Mouse (Mus musculus) erythroblast, embryonic 14.5 days (primary cell): ENCODE measurements around the gene Gbf1. TPM values are rescaled to one million over a fixed set of nuclear protein-coding genes. Genes with fewer than 3 reads are reported as not detected.

Experiments used
- H3K27me3 ChIP-seq: 2 replicates; pipeline ENCODE4 v1.6.1; 2012; ENCODE audit warnings: inconsistent platforms; ENCODE audit not compliant: control insufficient read depth
- H3K36me3 ChIP-seq: 2 replicates; pipeline ENCODE4 v1.6.1; 2012; ENCODE audit warnings: mild to moderate bottlenecking, inconsistent platforms; ENCODE audit not compliant: control insufficient read depth
- H3K4me1 ChIP-seq: 2 replicates; pipeline ENCODE4 v1.6.1; 2012; ENCODE audit warnings: inconsistent platforms; ENCODE audit not compliant: control insufficient read depth
- H3K4me3 ChIP-seq: replicated peaks from 2 replicates; pipeline ENCODE3; 2012; ENCODE audit warnings: moderate library complexity, mild to moderate bottlenecking, inconsistent platforms
- H3K9me3 ChIP-seq: 2 replicates; pipeline ENCODE4 v1.6.1; 2012; ENCODE audit warnings: low read length, inconsistent platforms, mixed read lengths; ENCODE audit not compliant: control insufficient read depth
- GATA1 ChIP-seq: IDR thresholded peaks from 2 replicates; pipeline ENCODE4 v1.6.1; 2012; ENCODE audit warnings: low read length, inconsistent platforms, mixed read lengths
- TAL1 ChIP-seq: IDR thresholded peaks from 3 replicates; pipeline ENCODE4 v1.6.1; 2012; ENCODE audit warnings: low read length, inconsistent platforms, mixed read lengths
- polyA plus RNA-seq: library from polyadenylated mRNA; stranded (reverse); fragments of >175 nt; gene quantifications from 2 replicates; pipeline ENCODE4 v1.2.3, GENCODE M21; 2012

Gbf1 gene
- polyA plus RNA-seq, 1 experiment = 31.8 TPM

DNA sequence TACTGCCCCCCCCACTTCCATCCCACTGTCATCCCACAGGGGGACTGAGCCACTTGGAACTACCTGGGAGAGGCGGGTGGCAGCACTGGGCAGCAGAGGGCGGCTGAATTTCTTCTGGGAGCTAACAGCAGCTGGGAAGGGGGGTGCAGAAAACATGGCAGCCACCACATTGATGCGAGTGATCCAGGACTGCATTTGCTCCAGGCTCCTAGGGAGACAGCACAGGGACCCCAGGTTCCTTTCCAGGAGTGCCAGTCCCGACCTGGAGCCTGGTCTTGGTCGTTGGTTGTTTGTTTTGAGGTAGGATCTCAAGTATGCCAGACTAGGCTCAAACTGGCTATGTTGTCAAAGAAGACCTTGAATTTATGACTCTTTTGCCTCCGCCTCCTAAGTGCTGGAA, 161.3 kb downstream of the Gbf1 start:
- Histone ChIP-seq H3K27me3 (peaks cover 35% of the 10 kb centered on the region), H3K36me3 (peaks cover 52% of the 10 kb centered on the region), H3K9me3 (peaks cover 9% of the 10 kb centered on the region), H3K4me1 (peaks cover 97% of the 10 kb centered on the region), H3K4me3 (peak overlapping the region; percentile 64)
- no peak for TF ChIP-seq GATA1
- TF ChIP-seq TAL1 = no peak

DNA sequence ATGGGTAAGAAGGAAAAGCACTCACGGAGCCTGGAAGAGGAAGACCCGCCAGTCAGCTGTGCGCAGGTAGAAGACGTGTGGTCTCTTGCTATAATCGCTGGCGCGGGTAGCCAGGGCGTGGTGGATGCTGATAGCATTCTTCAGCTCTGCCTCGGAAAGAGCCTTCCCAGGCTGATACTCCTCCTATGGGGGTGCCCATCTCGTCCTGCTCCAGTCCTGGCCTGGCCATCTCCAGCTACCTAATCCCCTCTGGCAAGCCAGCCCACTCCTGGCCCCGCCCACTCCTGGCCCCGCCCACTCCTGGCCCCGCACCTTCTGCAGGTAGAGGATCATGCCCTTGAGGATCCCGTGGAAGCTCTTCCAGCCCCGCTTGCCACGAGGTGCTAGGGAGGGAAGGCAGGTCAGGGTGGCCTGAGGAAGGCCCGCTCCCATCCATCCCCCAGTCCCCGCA, 161.9 kb downstream of the Gbf1 start:
- peaks cover 47% of the 10 kb centered on the region for H3K36me3 ChIP-seq
- H3K4me3 ChIP-seq = peak overlapping the region; percentile 64
- peaks cover 97% of the 10 kb centered on the region for H3K4me1 ChIP-seq
- TF ChIP-seq GATA1 (no peak), TAL1 (no peak)
- H3K27me3 ChIP-seq = peaks cover 41% of the 10 kb centered on the region
- peaks cover 15% of the 10 kb centered on the region for H3K9me3 ChIP-seq

DNA sequence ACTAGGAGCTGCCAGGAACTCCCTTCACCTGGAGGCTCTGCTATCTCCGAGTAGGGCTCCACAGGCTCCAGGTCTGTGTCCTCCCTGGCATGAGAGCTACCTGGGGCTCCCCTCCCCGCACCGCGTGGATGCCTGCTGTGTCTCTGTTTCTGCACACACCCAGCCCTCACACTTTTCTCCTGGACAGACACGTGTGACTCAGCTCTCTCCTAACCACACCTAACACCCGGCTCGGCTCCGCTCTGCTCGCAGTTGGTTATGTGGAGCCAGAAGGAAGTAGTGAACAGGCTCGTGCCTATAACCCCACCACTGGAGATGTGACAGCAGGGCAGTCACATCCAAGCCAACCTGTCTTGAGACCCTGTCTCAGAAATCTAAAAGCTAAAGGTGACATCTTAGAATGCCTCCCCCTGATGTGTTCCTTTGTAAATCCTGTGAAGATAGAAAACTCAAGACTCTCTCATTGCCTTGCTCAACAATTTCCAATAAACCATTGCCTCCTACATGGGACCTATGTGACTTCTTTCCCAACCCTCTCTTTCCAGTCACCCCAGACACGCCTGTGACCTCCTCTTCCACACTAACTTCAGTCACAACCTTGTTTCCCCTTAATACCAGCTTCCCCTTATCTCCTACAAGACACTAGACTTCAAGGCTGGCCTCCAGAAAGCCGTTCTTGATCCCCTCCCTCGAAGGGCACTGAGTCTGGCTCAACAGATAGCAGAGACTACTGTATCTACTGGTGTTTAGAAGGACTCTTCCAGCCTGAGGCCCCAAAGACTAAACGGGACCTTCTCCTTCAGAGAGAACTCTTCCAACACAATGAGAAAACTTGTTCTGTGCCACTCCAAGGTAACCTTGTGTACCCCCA, 162.8 kb downstream of the Gbf1 start:
- peaks cover 37% of the 10 kb centered on the region for H3K36me3 ChIP-seq
- peak overlapping the region; percentile 64 for H3K4me3 ChIP-seq
- TF ChIP-seq TAL1 (peak; percentile 70), GATA1 (peak; percentile 75)
- H3K9me3 ChIP-seq = peaks cover 17% of the 10 kb centered on the region
- H3K4me1 ChIP-seq = peaks cover 93% of the 10 kb centered on the region
- peaks cover 50% of the 10 kb centered on the region for H3K27me3 ChIP-seq

DNA sequence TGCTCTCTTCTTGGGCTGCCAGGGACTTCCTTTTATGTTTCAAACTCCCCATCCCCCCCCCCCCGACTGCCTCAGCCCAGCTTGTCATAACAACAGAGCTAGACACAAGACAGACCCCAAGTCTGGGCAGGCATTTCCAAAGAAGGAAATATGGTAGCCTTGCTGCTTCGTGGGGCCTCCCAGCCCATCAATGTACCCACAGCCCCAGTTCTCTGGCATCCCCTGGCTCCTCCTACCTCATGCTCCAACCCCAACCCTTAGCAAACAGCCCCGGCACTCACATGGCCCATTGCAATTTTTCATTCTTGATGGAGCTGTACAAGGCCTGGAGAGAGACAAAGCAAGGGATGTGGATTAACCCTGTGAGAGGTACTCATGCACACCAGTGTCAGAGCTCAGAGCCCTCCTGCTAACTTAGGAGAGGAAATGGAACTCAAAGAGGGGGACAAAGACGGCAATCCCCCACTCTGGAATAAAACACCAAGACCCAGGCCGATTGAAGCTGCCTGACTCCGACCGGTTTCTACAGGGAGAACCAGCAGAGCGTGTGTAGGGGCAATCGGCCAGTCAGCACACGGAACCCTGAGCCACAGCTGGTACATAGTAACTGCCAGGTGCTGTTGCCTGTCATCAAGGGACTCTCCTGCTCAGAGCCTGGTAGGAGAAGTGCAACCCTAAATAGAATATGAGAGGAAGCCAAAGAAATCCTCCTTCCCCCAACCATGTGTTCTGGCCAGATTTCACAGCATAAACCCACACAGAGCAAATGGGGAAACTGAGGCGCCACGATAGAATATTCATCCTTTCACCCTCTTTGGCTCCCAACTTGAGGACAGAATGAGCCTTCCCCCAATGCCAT, 163.7 kb downstream of the Gbf1 start:
- peaks cover 59% of the 10 kb centered on the region for H3K27me3 ChIP-seq
- H3K4me3 ChIP-seq = peak overlapping the region; percentile 64
- peaks cover 19% of the 10 kb centered on the region for H3K9me3 ChIP-seq
- TF ChIP-seq TAL1 = no peak
- TF ChIP-seq GATA1 = no peak
- peaks cover 29% of the 10 kb centered on the region for H3K36me3 ChIP-seq
- H3K4me1 ChIP-seq = peaks cover 87% of the 10 kb centered on the region

DNA sequence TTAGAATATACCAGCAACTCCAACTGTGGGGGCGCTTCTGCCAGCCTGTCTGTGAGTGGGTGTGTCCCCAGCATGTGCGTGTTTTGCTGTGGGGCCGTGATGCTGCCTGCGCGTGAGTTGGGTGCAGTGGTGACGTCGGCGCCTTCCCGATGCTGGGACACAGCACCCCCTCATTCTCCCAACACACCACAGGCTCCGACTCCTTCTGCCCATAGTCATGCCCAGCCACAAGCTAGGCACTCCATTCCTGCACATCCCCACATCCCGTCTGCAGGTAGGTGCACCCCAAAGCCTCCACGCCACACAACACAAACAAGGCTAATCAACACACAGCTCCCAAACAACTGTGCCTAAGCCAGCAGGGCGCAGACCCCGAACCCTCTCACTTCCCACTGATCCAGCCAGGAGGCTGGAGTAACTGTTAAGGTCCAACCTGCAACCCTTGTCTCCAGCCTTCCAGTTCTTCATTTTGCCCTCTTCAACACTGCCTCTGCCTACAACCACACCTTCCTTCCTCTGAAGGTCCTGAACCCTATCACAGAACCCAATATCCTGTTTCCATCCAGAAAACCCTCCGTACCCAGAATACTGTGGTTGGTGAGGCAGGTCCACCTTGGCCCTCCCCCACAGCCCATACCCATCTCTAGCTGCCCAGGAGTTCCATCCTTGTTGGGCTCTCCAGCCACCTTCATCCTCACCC, 164.7 kb downstream of the Gbf1 start:
- Histone ChIP-seq H3K36me3 (peaks cover 18% of the 10 kb centered on the region), H3K4me3 (peak overlapping the region; percentile 64), H3K9me3 (peaks cover 19% of the 10 kb centered on the region), H3K27me3 (peaks cover 69% of the 10 kb centered on the region), H3K4me1 (peaks cover 77% of the 10 kb centered on the region)
- no peak for TF ChIP-seq TAL1
- TF ChIP-seq GATA1 = no peak

DNA sequence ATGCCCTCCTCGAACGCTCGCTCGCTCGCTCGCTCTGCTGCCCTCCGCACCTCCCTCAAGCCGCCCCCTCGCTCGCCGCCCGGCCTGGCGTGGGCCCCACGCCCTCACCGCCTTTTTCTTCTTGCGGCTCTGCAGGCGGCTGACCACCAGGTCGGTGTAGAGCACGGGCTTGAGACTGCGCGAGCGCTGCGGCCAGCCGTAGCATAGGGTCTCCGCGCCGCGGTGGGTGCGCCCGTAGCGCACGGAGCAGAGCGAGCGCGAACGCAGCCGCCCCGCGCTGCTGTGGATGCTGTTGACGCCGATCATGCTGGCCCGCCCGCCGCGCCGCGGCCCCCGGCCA, 165.2 kb downstream of the Gbf1 start:
- Histone ChIP-seq H3K27me3 (peaks cover 74% of the 10 kb centered on the region), H3K4me1 (peaks cover 73% of the 10 kb centered on the region), H3K9me3 (peaks cover 19% of the 10 kb centered on the region), H3K4me3 (peak overlapping the region; percentile 44), H3K36me3 (peaks cover 13% of the 10 kb centered on the region)
- no peak for TF ChIP-seq TAL1
- TF ChIP-seq GATA1 = no peak

DNA sequence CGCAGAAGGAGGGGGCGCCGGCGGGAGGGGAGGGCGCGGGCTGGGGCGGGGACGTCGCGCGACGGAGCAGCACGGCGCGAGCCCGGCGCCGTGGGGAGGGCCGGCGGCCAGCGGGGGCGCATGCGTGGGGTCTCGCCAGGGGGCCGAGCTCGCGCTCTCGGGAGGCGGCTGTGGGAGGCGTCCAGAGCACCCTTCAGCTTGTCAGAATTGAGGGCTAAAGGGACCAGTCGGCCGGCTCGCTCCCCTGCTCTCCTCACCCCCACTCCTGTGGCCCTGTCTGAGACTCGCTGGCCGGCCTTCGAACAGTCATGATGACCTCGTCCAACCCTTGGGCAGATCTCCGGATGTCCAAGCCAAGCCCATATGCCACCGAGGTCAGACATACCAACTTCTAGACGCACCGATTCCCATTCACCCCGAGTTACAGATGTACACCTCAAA, 165.7 kb downstream of the Gbf1 start:
- H3K4me3 ChIP-seq = peak overlapping the region; percentile 15

DNA sequence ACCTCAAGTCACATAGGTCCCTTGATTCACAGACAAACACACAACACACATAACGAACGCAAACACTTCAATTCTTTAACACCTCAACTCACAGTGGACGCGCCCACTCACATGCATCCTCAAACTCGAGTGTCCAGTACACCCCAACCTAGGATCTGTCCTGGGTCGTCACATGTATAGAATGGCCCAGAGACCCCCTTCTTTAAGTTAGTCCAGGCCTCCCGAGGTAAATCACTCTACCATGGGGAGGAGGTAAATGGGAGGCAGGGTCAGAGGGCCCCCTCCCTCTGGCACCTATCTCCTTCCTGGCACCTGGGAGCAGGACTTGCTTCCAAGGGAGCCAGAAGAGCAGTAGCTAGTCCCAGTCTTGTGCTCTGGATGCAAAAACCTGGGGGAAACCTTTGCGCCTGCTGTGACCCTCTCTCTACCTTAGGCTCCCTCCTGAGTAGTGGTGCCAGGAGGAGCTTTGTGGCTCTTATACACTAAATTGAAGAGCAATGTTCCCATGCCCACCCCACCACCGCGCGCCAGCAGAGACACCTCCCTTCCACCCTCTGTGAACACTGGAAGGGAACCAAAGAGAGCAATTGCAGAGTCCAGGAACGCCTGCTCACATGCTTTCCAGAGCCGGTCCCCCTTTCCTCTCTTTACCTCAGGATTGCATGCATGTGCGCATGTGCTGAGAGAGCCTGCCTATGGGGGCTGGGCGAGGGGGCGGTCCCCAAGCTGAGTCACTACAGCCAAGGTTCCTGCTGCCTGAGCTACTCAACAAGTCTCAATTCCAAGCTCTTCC, 166.5 kb downstream of the Gbf1 start:
- Histone ChIP-seq H3K36me3 (peaks cover under 1% of the 10 kb centered on the region; the same call in 1 of the 2 replicates), H3K4me1 (peaks cover 60% of the 10 kb centered on the region), H3K4me3 (no peak overlapping the region), H3K27me3 (peaks cover 87% of the 10 kb centered on the region), H3K9me3 (peaks cover 19% of the 10 kb centered on the region)
- TF ChIP-seq TAL1 (no peak), GATA1 (no peak)

More for the DNA sequence above, 165.7 kb downstream of the Gbf1 start:
- Histone ChIP-seq H3K4me1 (peaks cover 68% of the 10 kb centered on the region), H3K36me3 (peaks cover 8% of the 10 kb centered on the region), H3K27me3 (peaks cover 80% of the 10 kb centered on the region), H3K9me3 (peaks cover 19% of the 10 kb centered on the region)
- no peak for TF ChIP-seq TAL1
